Mouse (Mus musculus): ENCODE measurements around the gene Cdh13. TPM values are rescaled to one million over a fixed set of nuclear protein-coding genes. Genes with fewer than 3 reads are reported as not detected.

Cdh13 gene
- total RNA-seq, 2 experiments from 2014 or later, result 40.7 to 43.8 TPM

DNA sequence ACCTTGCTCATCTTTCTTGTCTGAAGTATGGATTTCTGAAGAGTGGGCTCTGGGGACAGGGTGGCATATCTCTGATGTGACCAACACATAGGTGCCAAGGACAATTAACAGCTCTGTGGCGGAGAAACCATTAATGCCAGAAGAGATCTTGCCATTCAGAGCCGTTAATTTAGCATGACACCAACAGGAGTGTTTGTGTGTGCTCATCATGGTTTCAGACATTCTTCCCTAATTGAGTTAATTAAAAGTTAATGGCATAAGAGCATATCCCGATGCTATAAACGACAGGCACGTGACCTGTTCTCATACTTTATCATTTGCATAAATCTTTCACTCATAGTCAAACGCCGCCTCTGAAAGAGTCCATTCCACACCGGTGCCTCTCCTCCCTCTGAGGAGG is 600.8 kb downstream of the Cdh13 start:
- no peak for DNase-seq (ENCODE audit: low spot score in 2 of 2)

DNA sequence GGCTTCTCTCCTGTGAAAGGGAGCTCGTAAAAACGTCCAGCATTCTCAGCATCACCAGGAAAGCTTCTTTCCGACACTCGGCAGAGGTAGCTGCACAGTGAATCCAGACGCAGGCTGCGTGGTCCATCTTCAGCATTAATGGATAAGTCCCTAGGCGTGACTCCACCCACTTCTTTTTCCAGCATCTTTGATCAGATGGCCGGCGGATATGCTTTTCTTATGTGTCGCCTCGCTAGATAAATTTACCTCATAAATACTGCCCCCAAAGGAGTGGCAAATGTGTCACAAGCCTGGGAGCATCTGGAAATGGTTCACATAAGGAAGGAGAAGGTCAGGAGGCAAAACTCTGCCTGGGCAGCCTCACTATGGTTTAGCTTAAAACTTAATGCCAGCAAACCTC is 601.5 kb downstream of the Cdh13 start:
- DNase-seq (ENCODE audit: low spot score in 2 of 2), result no peak

GRCm38 (mm10) chr8:118902402-118902801 is 618.9 kb downstream of the Cdh13 start:
- DNase-seq (ENCODE audit: low spot score in 2 of 2), result peak in 1 of 2 experiments; percentile 20

GRCm38 (mm10) chr8:118916513-118916912 is 633.0 kb downstream of the Cdh13 start:
- no peak for DNase-seq (ENCODE audit: low spot score in 2 of 2)

GRCm38 (mm10) chr8:118937412-118937811 is 653.9 kb downstream of the Cdh13 start:
- DNase-seq (ENCODE audit: low spot score in 2 of 2), result no peak

GRCm38 (mm10) chr8:118938025-118938424 is 654.5 kb downstream of the Cdh13 start:
- DNase-seq (ENCODE audit: low spot score in 2 of 2), result no peak

DNA sequence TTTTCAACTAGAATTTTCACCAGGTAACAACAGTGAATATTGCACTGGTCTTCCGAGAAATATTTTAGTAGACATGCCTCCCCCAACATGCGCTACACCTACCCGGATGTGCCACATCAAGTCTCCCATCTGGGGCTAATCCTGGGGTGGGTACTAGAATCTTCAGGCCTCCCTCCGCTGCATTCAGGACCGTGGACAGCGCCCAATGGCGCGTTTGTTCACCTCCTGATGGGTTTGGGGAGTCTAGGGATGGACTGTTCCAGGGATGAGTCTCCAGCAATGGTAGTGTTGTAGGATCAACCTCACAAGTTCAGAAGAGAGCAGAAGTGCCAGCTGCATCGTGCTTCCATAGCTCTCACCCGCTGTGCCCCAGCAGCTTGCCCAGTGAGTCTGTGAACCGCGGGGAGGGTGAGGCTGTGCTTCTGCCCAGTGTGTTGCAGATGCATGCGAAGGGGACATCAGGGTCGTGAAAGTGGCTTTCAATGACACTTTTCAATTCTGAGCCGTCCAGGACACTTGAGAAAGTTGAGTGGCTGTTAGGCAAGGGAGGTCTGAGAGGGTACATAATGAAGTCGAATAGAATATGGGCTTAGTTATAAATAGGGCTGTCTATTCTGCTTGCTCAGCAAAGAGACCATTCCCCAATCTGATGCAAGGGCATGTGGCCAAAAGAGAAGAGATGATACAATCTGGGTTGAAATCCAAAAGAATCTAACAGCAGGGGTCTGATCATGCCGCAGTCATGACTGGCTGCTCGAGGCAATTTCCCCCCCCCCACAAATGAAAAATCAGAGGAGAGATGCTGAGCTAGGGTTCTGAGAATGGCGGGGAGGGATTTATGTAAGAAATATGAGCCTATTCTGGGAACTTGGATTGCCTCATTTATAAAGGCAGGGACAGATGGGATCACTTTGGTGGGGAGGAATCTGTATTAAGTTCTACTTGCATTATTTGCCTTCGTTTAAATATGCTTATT is 668.5 kb downstream of the Cdh13 start:
- peak; percentile 30 to 62 for DNase-seq (ENCODE audit: low spot score in 2 of 2)

- no peak for DNase-seq (ENCODE audit: low spot score in 2 of 2)
These were observed 672.6 kb downstream of the Cdh13 start for GRCm38 (mm10) chr8:118956109-118956508.

- DNase-seq (ENCODE audit: low spot score in 2 of 2), result no peak
These were observed 678.5 kb downstream of the Cdh13 start for GRCm38 (mm10) chr8:118961877-118962545.

DNA sequence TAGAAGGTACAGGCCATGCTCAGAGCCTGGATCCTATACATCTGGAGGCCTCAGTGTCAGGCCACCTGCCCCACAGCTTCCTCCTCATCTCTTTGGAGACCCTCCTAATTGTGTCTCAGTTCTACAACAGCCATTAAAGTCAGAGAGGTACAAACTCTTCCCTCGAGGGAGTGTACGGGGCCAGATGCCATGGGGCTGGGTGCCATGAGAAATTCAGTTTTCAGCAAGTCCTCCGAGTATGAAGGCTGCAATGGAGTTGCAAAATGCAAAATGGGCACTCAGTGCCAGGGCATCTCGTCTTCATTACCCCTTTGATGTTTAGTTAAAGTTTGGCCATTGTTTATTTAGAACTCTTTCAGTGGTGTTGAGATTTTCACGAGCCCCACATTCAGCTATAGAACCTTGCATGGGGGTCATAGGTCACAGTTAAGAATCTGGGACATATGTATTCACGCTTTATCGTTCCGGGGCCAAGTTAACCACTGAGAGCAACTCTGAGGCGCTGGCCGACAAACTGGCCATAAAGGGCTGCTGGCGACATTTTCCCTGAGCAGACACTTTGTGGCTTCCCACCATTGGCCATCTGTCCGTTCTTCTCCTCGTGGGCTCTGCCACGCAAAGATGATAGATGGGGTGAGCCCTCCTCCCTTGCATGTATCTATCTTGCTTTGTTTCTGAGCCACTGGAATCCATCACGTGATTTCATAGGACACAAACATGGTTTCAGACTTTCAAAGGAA is 681.7 kb downstream of the Cdh13 start:
- no peak for DNase-seq (ENCODE audit: low spot score in 2 of 2)

- no peak for DNase-seq (ENCODE audit: low spot score in 2 of 2)
These were observed 685.4 kb downstream of the Cdh13 start for GRCm38 (mm10) chr8:118968896-118969295.

DNA sequence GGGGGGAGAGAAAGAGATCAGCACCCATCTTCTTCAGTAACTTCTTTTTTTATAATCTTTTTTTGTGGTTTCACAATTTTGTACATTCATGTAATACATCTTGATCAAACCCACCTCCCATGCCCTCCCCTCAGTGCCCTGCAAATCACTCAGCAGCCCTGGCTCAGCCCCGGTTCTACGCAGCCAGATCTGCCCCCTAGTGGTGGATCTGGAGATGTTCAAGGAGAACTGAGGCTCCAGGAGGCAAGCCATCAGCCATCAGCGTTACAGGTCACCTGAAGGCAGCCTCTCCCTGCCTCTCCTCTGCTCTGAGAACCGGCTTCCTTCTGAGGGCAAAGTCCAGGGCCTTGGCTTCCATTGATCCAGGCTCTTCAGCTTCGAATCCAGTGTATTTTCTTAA is 696.3 kb downstream of the Cdh13 start:
- DNase-seq (ENCODE audit: low spot score in 2 of 2), result peak in 1 of 2 experiments; percentile 29

DNA sequence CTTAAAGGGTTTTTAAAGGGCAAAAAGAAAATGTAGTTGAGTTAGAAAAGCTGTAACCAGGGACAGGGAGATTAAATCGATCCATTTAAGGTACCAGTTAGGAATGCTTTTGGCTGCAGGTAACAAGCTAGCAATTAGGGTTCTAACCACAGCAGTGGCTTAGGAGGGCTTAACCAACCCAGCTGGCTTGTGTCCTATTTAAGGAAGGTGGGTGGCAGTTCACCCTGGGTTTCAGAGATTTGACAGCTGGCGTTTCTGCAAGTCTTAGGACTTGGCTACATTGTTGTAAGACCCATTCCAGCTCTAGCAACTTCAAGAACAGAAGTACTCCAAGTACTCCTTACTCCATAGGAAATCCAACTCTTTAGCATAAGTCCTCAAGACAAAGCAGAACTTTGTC is 700.2 kb downstream of the Cdh13 start:
- no peak for DNase-seq (ENCODE audit: low spot score in 2 of 2)

DNA sequence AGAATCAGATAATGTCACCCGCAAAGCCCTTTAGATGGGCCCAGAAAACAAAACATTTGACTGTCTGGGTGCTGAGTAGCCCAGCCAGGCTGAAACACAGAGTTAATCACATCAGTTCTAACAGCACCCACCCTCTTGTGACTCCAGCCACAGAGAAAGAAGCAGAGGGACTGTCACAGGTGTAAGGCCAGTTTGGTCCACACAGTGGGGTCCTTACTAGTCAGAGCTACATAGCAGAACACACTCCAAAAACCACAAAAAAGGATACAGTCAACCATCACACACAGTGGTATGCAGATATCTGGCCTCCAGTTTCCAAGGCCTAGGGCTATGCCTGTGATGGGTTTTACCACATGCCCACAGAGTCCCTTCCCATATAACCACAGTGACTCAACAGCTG is 703.3 kb downstream of the Cdh13 start:
- DNase-seq (ENCODE audit: low spot score in 2 of 2), result no peak

- no peak for DNase-seq (ENCODE audit: low spot score in 2 of 2)
These were observed 712.2 kb downstream of the Cdh13 start for GRCm38 (mm10) chr8:118995641-118996188.

DNA sequence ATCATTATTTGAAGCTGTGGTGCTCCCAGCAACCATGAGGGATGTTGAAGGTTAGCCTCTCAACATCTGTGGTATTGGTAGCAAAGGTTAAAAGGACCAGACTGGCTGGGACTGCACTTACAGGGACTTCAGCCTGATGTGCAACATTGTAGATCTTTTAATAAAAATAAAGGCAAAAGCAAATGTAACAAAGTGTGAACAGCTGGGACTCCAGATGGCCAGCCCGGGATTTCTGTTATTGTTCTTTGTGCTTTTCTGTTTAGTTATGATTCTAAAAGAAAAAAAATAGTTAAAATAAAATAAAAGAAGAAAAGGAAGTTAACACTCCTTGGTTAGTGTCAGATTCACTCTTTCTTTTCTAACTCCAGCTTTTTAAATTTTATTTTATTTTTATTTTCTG is 717.1 kb downstream of the Cdh13 start:
- peak; percentile 49 to 84 for DNase-seq (ENCODE audit: low spot score in 2 of 2)

DNA sequence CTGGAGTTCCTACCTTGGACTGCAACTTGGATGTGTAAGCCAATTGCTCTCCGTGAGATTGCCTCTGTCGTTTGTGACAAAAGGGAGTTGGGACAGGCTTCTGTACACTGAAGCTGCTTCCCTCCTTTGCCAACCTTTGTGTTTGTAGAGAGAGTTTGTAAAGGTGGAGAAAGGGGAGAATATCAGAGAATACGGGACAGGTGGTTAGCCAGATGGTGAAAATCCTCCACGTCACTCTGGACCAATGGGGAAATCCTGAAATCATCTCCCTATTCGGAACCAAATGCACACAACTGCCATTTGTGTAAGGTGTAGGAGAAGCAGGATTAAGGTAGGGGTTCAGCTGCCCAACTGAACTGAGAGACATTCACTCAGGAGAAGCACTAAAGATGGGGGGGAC is 721.3 kb downstream of the Cdh13 start:
- DNase-seq (ENCODE audit: low spot score in 2 of 2), result no peak

DNA sequence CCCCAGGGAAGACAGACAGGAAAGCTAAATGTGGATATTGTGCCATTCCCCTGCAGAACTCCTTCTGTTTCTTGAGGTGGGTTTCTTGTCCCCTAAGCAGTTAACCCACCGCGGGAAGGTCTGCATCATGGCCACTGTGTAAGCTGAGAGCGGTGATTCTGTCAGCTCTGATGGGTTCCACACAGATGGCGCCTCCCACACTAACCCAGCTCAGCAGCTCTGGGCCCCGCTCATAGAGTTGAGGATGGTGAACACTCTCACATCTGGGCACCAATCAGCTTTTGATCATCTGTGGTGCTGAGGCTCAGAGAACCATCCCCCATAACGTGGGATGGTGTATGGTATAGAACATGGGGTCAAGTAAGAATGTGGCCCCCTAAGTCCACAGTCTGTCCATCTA is 735.1 kb downstream of the Cdh13 start:
- peak in 1 of 2 experiments; percentile 42 for DNase-seq (ENCODE audit: low spot score in 2 of 2)

DNA sequence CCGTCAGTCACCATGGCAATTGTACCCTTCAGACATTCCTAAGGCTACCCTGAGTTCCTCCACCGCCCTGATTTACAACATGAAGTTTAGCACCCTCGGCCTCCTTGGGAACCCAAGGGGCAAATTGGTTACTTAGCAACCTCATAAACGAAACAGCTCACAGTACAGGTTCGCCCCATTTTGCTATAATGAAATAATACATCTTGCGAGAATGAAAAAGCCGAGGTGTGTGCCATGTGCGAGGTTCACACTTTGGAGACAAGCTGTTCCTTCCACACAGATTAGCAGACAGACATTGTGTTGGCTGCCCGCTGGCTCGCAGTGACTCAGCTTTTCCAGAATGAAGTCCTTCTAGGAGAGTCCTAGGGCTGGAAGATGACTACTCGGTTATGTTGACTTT is 737.2 kb downstream of the Cdh13 start:
- DNase-seq (ENCODE audit: low spot score in 2 of 2), result peak; percentile 37 to 72

- no peak for DNase-seq (ENCODE audit: low spot score in 2 of 2)
These were observed 737.9 kb downstream of the Cdh13 start for GRCm38 (mm10) chr8:119021478-119021877.

DNA sequence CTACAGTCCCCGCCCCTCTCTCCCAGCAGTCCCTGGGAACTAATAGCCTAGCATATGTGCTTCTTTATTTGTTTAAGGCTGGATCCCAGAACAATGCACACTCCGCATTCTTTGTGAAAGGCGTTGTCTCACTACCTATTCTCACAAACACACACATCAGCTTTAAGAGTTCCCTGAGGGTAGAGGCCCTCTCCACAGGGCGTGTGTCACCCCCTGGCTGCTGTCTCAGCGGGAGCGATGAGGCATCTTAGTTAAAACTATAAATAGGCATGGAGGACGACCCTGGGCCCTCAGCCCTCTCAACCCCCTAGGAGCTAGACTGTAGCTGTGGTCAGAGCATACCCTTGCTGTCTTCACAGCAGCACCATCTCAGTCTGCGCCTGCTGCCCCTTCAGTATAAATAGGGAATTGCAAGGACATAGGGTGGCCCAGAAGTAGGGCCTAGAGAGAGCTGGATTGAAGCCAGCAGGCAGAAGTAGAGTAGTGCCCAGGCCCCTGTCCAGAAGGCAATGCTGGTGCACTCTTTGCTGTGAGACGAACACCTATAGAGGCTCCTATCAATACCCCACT is 738.9 kb downstream of the Cdh13 start:
- no peak for DNase-seq (ENCODE audit: low spot score in 2 of 2)

Measured in layer of hippocampus, adult 18-20 months (tissue).